Mouse (Mus musculus) embryonic fibroblast, embryonic 13.5 days (primary cell): Measurements from ENCODE around the gene Lyzl4.

Experiments
- CTCF ChIP-seq: IDR thresholded peaks from 2 replicates; pipeline ENCODE4 v1.5.1; 2011; ENCODE audit warnings: mild to moderate bottlenecking, control low read depth, low read length, moderate library complexity, borderline replicate concordance; ENCODE audit not compliant: insufficient read depth
- POLR2A ChIP-seq: IDR thresholded peaks from 2 replicates; pipeline ENCODE4 v1.6.1; 2011; ENCODE audit warnings: low read depth, mild to moderate bottlenecking, control low read depth, low read length, moderate library complexity

GRCm38 (mm10) chr9:121624920-121625319, 17.0 kb downstream of the Lyzl4 start:
- TF ChIP-seq CTCF (no peak), POLR2A (no peak)
